Mouse (Mus musculus) cerebellum, adult 2 months (tissue): ENCODE measurements around the gene Fkbp2.

ENCODE experiments used
- CTCF ChIP-seq: fragments of 200-500 bp; IDR thresholded peaks from 2 replicates; pipeline ENCODE4 v1.5.1; 2011; ENCODE audit warnings: low read depth, mild to moderate bottlenecking, control low read depth, low read length, moderate library complexity, borderline replicate concordance; ENCODE audit not compliant: insufficient read depth
- POLR2A ChIP-seq: fragments of 200-500 bp; IDR thresholded peaks from 2 replicates; pipeline ENCODE4 v1.6.1; 2011; ENCODE audit warnings: low read length, control low read depth, borderline replicate concordance; ENCODE audit not compliant: insufficient read depth

DNA sequence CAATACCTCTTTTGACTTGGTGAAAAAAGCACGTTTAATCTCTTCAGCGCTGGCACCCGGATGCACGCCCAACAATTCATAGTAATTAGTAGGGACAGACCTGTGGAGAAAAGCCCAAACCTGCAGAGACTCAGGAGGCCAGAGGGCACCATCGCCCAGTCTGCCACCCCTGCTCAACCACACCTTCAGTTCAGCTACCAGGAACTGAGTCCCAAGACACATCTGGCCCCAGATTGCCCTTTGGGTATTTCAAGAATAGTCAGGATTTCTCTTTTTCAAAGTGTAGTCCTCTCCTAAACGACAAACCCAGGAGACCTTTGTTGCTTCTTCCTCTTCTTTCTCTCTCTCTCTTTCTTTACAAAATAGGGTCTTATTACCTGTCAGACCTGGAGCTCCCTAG, 10.4 kb upstream of the Fkbp2 start:
- TF ChIP-seq CTCF = no peak
- no peak for TF ChIP-seq POLR2A
